Mouse (Mus musculus) c-Kit-negative CD71-positive TER-119-positive erythroid progenitor cells, embryonic 14.5 days (primary cell): ENCODE results near the gene Fam214a.

Source experiments
- DNase-seq: peaks from one replicate; pipeline ENCODE4 v3.0.0-alpha.2; 2013; ENCODE audit warnings: low read depth, low spot score

Gene Fam214a

DNA sequence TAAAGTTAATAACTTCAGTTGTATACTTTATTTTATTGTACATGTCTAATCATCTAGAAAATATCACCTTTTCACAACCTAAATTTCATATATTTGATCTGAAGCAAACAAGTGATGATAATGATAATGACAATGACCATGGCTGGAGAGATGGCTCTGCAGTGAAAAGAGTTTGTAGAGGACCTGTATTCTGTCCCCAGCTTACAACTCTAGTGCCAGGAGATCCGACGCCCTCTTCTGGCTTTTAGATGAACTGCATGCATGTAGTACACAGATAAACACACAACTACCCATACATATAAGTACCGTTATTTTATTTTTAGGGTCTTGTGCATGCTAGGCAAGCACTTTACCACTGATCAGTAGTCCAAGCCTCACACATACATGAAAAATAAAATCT is 1.2 kb upstream of the Fam214a start:
- no peak for DNase-seq

DNA sequence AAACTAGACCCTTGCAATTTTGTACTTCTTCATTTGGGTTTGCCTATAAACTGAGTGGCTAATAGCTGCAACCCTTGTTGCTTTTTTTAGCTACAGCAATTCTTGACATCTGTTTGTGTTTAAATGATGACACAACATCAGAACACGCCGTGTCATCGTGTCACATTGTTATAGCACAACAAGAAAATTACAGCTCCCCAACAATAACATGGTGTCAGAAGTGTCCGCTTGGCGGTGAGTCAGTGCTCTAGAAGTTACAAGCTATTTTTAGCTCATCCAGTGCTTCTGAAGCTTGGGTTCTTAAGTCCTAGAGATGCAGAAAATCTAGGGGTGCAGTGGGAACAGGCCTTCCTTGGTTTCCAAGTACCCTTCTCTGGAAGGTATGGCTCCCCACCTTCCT is 578 bp upstream of the Fam214a start:
- DNase-seq = no peak

DNA sequence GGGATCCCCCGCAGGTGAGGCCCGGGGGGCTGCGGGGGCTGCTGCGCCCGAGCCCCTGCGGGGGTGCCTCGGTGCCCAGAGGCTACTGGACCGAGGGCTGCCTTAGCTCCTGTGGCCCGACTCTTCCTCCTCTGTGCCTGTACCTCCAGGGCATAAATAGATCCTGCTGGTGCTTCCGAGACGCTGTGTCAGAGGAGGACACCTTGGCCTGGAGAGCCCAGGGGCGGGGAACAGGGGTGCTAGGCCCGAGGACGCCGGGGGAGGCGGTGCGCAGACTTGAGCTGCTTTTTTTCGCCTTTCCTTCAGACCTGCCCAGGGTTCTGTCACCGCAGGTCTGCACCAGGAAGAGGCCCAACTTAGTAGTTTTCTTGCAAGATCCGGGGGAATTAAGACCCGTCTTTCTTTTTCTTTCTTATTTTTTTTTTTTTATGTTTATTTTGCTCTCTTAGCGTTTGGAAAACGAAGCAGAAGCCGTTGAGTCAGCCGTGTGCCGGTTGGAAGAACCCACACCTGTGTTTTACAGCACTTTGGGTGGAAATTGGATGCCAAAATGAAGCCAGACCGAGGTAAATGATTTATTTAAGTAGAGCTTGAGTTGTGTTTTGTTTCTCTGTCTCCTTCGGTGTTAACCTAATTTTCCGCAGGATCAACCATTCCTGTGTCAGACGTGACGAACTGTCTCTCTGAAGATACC is 728 bp downstream of the Fam214a start:
- no peak for DNase-seq

DNA sequence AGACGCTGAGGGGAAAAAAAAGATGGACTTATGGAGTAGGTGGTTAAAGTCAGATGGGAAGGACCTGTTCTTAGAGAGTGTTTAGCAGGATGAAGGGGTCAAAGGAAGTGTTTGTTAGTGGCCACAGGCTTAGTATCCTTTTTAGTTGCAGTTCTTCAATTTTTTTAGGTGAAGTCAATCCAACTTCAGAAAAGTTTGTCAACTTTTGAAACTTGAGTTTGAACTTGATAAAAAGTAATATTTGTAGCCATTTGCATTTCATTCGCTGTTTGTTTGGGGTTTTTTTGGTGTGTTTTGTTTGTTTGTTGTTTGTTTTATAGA is 1.2 kb downstream of the Fam214a start:
- no peak for DNase-seq

- no peak for DNase-seq
Observed at GRCm38 (mm10) chr9:74954387-74954786, 1.7 kb downstream of the Fam214a start.

DNA sequence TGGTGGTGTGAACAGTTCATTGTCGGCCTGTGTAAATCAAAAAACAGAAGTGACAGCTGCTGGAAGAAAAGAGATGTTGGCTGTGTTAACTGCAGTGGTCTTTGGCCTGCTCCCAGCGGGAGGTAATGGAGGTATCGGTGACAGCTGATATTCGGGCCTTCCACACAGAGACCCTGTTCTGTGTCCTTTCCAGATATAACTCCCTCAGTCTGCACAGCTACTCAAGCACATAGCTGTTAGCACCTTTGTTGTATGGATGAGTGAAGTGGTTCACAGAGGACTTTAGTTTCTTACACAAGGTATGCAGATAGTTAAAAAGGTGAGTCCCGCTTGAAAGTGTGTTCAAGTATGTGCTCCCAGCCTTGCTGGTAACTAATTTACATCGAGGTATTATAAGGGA is 7.9 kb downstream of the Fam214a start:
- DNase-seq = no peak

- DNase-seq = no peak
Observed at GRCm38 (mm10) chr9:74961073-74961575, 8.4 kb downstream of the Fam214a start.

DNA sequence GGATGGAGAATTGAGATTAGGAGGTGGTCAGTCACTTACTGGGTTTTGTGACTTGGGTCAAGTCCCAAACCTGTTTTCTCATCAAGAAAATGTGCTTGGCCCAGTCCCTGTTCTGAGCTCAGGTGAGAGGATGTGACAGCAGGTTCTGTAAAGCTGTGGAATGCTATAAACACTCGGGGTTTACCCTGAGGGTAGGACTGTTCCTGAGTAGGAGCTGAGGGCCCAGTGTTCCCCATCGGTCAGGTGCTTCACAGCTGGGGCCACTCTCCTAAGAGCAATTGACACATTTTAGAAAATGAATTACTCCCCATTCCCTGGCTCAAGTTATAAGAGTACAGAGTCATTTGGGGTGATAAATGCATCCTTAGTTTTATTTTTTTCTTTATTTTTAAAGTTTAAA is 11.3 kb downstream of the Fam214a start:
- DNase-seq = no peak

DNA sequence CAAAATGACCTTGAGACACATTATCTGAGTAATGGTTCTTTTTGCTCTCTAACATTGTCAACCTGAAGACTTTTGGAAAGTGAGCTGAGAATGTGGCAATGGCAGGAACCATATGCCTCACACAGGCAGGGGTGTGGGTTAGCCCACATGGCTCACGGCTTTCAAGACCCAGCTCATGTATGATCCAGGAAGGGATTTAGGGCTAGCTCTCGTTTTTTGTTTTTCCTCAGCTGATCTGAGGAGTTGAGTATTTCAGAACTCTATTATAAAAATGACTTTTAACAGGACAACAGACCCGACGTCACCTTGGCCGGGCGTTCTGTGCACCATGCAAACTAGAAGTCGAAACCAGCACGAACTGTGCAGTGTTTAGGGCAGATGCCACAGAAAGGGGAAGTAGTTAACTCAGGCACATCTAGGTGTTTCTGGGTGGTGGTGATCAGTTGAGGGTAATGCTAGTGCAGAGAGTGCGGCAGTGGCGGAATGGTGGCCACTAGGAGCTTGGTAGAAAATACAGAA is 12.2 kb downstream of the Fam214a start:
- DNase-seq = no peak

- DNase-seq = no peak
Observed at GRCm38 (mm10) chr9:74966200-74966599, 13.5 kb downstream of the Fam214a start.

- DNase-seq = no peak
Observed at GRCm38 (mm10) chr9:74968647-74969428, 16.2 kb downstream of the Fam214a start.

DNA sequence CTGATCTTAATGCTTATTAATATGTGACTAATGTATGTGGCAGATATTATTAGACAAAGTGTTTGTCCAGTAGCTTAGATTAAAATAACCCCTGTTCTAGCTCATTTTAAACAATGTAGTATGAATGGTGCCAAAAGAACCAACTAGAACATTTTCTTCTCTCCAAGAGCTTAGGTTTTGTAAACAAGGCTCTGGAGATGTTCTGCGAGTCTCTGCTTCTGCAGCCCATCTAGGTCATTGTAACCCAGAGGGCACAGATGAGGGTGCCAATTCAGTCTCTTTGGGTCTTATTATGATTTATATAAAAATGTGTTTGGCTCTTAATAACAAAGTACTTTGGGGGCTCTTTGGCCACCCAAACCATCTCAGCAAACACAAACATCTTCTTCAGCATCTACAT is 17.9 kb downstream of the Fam214a start:
- DNase-seq = no peak

GRCm38 (mm10) chr9:74971191-74971976 is 18.7 kb downstream of the Fam214a start:
- no peak for DNase-seq

GRCm38 (mm10) chr9:74972736-74973135 is 20.1 kb downstream of the Fam214a start:
- no peak for DNase-seq

DNA sequence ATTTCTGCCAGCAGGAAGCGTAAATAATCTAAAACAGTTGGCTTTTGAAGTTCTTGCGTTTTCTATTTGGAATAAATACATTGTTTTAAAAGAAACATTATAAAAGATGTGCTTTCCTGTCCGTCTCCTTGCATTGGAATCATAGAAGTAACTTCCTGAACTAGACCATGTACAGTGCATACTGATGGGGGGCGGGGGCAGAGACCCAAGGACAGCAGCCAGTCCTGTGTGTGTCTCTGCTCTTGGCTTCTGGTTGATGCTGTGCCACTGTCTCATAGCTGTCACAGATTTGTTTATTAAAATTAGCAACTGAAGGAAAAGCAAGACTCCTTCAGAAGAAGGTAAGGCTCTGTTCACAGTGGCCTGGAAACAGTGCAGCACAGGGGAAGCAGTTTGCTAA is 20.5 kb downstream of the Fam214a start:
- DNase-seq = no peak

DNA sequence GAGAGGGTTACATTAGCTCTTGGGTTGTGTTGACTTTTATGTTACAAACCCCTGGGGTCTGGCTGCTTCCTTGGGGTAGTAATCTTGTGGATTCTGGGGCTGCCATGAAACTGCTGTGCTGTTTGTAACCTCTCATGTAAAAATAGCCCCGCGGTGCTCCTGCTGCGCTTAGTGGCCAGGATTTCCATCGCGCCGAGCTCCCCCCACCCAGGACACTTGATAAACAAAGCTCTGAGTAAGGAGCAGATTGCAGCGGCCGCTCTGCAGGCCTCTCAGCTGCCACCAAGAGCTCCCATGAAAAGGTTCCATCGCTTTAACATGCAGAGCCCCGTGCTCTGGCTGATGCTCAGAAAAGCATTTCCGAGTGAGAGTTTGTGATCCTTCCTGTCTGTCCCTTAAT is 22.1 kb downstream of the Fam214a start:
- DNase-seq = no peak

DNA sequence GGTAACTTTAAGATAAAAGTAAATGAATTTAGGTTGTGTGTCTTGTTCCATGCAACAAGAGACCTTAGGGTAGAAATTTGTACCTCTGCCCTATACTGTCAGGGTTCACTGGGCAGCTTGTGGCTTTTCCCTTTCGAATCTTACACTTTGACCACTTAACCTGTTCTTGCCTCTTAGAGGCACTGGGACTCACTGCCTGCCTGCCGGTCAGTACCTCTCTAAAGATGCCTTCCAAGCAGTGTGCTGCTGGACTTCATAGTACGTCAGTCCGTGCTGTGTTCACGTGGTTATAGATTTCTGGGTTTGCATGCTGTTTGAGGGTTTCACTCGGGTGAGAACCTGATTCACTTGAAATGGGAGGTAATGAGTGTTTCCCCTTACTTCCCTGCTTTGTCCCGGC is 22.7 kb downstream of the Fam214a start:
- no peak for DNase-seq

- no peak for DNase-seq
Observed at GRCm38 (mm10) chr9:74975911-74976563, 23.4 kb downstream of the Fam214a start.

DNA sequence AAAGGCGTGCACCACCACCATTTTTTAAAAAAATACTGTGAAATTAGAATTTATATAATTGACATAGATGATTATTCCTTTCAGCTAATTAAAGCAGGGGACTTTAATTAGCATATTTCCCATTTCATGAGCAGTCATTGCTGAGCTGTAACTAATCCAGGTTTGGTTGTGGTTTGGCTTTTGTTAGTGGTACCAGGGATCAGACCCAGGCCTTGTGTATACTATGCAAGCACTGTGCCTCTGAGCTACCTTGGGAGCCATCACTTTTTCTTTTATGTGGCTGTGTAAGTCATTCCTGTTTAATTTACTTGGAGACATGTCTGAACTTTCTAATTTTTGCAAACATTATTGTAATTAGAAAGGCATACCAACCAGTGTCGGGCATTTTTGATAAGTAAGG is 24.6 kb downstream of the Fam214a start:
- DNase-seq = no peak

GRCm38 (mm10) chr9:74977962-74978361 is 25.3 kb downstream of the Fam214a start:
- no peak for DNase-seq

GRCm38 (mm10) chr9:74978868-74979267 is 26.2 kb downstream of the Fam214a start:
- DNase-seq = no peak

DNA sequence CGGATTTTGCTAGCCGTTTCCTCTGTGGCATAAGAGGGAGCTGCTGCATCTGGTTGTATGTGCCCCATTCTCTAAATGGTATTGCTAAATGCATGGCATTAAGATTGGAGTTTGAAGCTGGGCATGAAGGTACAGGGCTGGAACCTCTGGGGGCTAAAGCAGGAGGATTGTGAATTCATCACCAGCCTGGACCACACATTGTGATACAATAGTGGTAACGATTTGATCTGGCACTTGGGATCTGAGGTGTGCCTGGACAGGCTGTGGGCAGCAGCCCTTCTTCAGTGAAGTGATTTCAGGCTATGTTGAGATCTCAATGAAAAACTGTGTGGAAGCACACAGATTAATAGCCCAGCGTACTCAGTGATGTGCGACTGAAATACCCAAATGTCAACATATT is 26.7 kb downstream of the Fam214a start:
- no peak for DNase-seq
